Mouse (Mus musculus): ENCODE measurements around the gene Ablim1. TPM values are rescaled to one million over a fixed set of nuclear protein-coding genes. Genes with fewer than 3 reads are reported as not detected.

The Ablim1 gene
- polyA plus RNA-seq, 2 experiments = 3.0 to 4.7 TPM

DNA sequence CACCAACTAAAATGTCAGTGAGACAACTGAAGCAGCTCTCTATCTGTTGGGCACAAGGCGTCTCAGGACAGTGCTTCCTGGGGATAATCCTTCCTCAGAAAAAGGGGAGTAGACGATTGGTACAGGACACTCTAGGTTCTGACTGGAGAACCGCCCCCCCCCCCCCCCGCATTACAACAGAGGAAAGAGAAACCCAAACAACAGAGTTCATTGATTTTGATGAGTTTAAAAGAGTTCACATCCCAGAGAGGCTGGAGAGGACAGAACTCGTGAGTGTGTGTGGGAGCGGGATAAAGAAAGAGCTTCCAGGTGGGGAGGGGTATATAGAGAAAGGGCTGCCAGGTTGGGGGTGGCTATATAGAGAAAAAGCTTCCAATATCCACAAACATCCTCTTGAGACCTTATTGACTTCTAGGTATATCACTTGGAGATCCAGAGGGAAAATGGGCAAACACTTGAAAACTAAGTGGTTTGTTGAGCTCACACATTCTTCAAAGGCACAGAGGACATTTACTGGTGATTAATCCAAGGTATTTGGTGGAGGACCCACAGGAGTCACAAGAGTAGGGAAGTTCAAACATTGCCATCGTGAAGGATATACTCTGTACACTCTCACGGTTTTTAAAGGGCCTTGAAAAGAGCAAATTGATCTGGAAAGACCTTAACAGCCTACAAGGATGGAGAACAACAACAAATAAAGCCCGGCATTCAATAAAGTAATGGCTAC is 6.1 kb upstream of the Ablim1 start:
- Histone ChIP-seq H3K27ac (no peak overlapping the region), H3K4me1 (replicated peaks; ENCODE audit: control insufficient read depth in 2 of 2, insufficient read depth in 2 of 2, low read length in 1 of 2) (peaks cover 0 to 18% of the 10 kb centered on the region in 2 experiments; a peak in 2 of 4 replicates), H3K9ac (replicated peaks) (no peak overlapping the region), H3K27me3 (ENCODE audit: control insufficient read depth, insufficient read depth, low read length) (no peaks in the 10 kb centered on the region), H3K4me3 (ENCODE audit: insufficient read depth in 1 of 2, low read depth in 2 of 2, low read length in 2 of 2) (no peak overlapping the region), H3K36me3 (replicated peaks; ENCODE audit: control insufficient read depth, insufficient read depth, low read depth) (no peaks in the 10 kb centered on the region), H3K4me2 (ENCODE audit: low read depth) (no peak overlapping the region), H3K9me3 (ENCODE audit: control insufficient read depth, low read length) (no peaks in the 10 kb centered on the region)
- WGBS (ENCODE audit: insufficient replicate concordance) = 52% methylated on average over 9 of the region's 9 CpGs
- TF ChIP-seq CTCF (IDR thresholded peaks at IDR 0.05; ENCODE audit: low read depth) = no peak
- ATAC-seq (ENCODE audit: insufficient read depth) = no peak
- no peak for DNase-seq (ENCODE audit: low read depth in 3 of 3, low spot score in 3 of 3)

DNA sequence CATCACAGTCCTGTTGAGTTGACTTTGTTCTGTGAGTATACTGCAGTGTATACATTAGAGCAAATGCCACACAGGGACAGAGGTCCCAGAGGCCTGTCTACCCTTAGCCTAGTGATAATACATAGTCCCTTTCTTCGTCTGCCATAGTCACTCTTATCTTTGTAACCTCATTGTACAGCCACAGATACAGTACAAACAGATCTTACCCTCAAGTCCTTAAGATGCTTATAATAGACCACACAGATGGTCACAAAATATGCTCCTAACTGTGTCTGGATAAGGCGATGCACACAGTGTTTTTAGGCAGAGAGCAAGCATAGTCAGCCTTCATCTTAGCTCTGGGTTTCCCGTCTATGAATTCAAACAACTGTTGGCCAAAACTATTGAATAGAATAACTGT is 1.9 kb upstream of the Ablim1 start:
- DNase-seq (ENCODE audit: low read depth in 3 of 3, low spot score in 3 of 3) (no peak), ATAC-seq (ENCODE audit: insufficient read depth) (peak; percentile 18; the same call in 1 of the 2 replicates)
- H3K9ac ChIP-seq (replicated peaks) = no peak overlapping the region
- H3K27me3 ChIP-seq (ENCODE audit: control insufficient read depth, insufficient read depth, low read length) = peaks cover 13% of the 10 kb centered on the region
- no peak overlapping the region for H3K4me2 ChIP-seq (ENCODE audit: low read depth)
- TF ChIP-seq EP300 (IDR thresholded peaks at IDR 0.05; ENCODE audit: low read depth) = no peak
- TF ChIP-seq CTCF (IDR thresholded peaks at IDR 0.05; ENCODE audit: low read depth) = no peak
- no peak overlapping the region for H3K4me3 ChIP-seq (ENCODE audit: insufficient read depth in 1 of 2, low read depth in 2 of 2, low read length in 2 of 2)
- no peaks in the 10 kb centered on the region for H3K36me3 ChIP-seq (replicated peaks; ENCODE audit: control insufficient read depth, insufficient read depth, low read depth)
- WGBS (ENCODE audit: insufficient replicate concordance) = 29% methylated on average over 3 of the region's 3 CpGs
- no peak overlapping the region for H3K27ac ChIP-seq
- H3K4me1 ChIP-seq (replicated peaks; ENCODE audit: control insufficient read depth in 2 of 2, insufficient read depth in 2 of 2, low read length in 1 of 2) = peaks cover 0 to 20% of the 10 kb centered on the region in 2 experiments; a peak in 2 of 4 replicates
- H3K9me3 ChIP-seq (ENCODE audit: control insufficient read depth, low read length) = no peaks in the 10 kb centered on the region

DNA sequence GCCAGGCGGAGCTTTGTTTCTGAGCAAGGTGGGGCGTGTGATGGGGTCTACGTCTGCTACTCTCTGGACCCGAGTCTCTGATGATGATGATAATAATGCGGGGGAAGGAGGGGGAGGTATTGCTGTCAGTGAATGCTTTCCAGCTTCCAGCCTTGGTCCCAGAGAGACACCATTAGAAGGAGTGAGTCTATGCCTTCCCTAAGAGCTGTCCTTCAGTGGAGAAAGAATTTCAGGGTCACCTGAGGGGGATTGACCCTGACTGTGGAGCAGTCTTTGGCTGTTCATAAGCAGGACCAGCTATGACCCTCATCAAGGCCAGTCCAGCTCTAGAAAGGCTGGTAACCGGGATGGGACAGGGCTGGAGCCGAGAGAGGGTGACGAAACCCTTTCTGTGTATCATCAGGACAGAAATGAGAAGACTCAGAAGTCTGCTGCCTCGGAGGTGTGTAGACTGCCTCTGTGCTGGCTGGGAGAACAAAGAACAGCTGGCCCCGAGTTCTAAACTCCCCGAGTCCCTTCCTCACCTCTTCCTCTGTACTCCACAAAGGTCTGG is 370 bp upstream of the Ablim1 start:
- Histone ChIP-seq H3K9ac (replicated peaks) (no peak overlapping the region), H3K27ac (no peak overlapping the region), H3K27me3 (ENCODE audit: control insufficient read depth, insufficient read depth, low read length) (peaks cover 13% of the 10 kb centered on the region), H3K4me2 (ENCODE audit: low read depth) (peak overlapping the region; percentile 54), H3K4me3 (ENCODE audit: insufficient read depth in 1 of 2, low read depth in 2 of 2, low read length in 2 of 2) (peak overlapping the region; percentile 55 to 60), H3K36me3 (replicated peaks; ENCODE audit: control insufficient read depth, insufficient read depth, low read depth) (no peaks in the 10 kb centered on the region), H3K4me1 (replicated peaks; ENCODE audit: control insufficient read depth in 2 of 2, insufficient read depth in 2 of 2, low read length in 1 of 2) (peaks cover 0 to 10% of the 10 kb centered on the region in 2 experiments; a peak in 2 of 4 replicates), H3K9me3 (ENCODE audit: control insufficient read depth, low read length) (no peaks in the 10 kb centered on the region)
- TF ChIP-seq CTCF (IDR thresholded peaks at IDR 0.05; ENCODE audit: low read depth) (no peak), EP300 (IDR thresholded peaks at IDR 0.05; ENCODE audit: low read depth) (no peak)
- WGBS (ENCODE audit: insufficient replicate concordance) = 31% methylated on average over 11 of the region's 11 CpGs
- DNase-seq (ENCODE audit: low read depth in 3 of 3, low spot score in 3 of 3) (no peak), ATAC-seq (ENCODE audit: insufficient read depth) (no peak)

DNA sequence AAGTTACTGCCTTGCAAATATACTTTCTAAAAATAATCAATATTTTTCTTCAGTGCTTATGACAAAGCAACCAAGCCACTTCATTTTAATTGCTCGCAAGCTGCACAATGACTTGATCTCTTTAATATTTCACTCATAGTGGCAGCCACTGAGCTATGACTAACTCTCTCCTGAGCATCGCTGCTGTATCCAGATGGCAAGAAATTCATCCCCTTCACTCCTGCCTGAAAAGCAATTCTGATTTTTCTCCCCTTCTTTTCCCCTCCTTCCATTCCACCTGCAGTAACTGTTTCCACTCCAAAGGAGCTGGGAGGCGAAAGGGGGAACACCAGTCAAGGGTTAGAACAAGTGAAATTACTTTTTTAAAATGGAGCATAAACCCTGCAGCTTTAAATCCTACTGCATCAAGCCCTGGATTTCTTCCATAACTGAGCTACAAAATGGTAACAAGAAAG is 801 bp downstream of the Ablim1 start:
- DNase-seq (ENCODE audit: low read depth in 3 of 3, low spot score in 3 of 3) (no peak), ATAC-seq (ENCODE audit: insufficient read depth) (no peak)
- no peaks in the 10 kb centered on the region for H3K9me3 ChIP-seq (ENCODE audit: control insufficient read depth, low read length)
- peaks cover 13% of the 10 kb centered on the region for H3K27me3 ChIP-seq (ENCODE audit: control insufficient read depth, insufficient read depth, low read length)
- TF ChIP-seq CTCF (IDR thresholded peaks at IDR 0.05; ENCODE audit: low read depth) = no peak
- no peak for TF ChIP-seq EP300 (IDR thresholded peaks at IDR 0.05; ENCODE audit: low read depth)
- no peak overlapping the region for H3K27ac ChIP-seq
- H3K36me3 ChIP-seq (replicated peaks; ENCODE audit: control insufficient read depth, insufficient read depth, low read depth) = no peaks in the 10 kb centered on the region
- peak overlapping the region; percentile 54 for H3K4me2 ChIP-seq (ENCODE audit: low read depth)
- H3K4me1 ChIP-seq (replicated peaks; ENCODE audit: control insufficient read depth in 2 of 2, insufficient read depth in 2 of 2, low read length in 1 of 2) = peaks cover 0 to 17% of the 10 kb centered on the region in 2 experiments; a peak in 2 of 4 replicates
- H3K4me3 ChIP-seq (ENCODE audit: insufficient read depth in 1 of 2, low read depth in 2 of 2, low read length in 2 of 2) = peak overlapping the region in 1 of 2 experiments; percentile 55; a peak in 2 of 4 replicates
- H3K9ac ChIP-seq (replicated peaks) = no peak overlapping the region
- 50% methylated on average over 3 of the region's 3 CpGs for WGBS (ENCODE audit: insufficient replicate concordance)

DNA sequence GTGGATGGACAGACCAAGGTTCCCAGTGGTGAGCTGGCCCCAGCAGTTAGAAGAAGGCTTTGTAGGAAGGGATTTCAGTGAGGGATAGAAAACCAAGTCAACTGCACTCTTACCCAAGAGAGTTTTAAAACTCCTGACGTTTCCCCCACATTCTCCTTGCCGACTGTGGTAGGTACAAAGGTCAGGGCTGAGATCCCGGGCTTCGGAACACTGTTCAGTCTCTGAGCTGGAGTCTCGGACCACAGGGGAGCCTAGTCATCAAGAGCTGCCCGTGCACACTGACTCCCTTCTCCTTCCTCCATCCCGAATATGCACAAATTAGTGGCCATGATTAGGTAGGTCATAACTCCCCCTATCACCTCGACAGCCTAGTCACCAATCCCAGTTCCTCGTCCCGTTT is 1.5 kb downstream of the Ablim1 start:
- H3K9me3 ChIP-seq (ENCODE audit: control insufficient read depth, low read length) = no peaks in the 10 kb centered on the region
- WGBS (ENCODE audit: insufficient replicate concordance) = 55% methylated on average over 10 of the region's 10 CpGs
- no peak for DNase-seq (ENCODE audit: low read depth in 3 of 3, low spot score in 3 of 3)
- peaks cover 13% of the 10 kb centered on the region for H3K27me3 ChIP-seq (ENCODE audit: control insufficient read depth, insufficient read depth, low read length)
- H3K4me1 ChIP-seq (replicated peaks; ENCODE audit: control insufficient read depth in 2 of 2, insufficient read depth in 2 of 2, low read length in 1 of 2) = peaks cover 0 to 17% of the 10 kb centered on the region in 2 experiments; a peak in 2 of 4 replicates
- H3K36me3 ChIP-seq (replicated peaks; ENCODE audit: control insufficient read depth, insufficient read depth, low read depth) = no peaks in the 10 kb centered on the region
- H3K27ac ChIP-seq = no peak overlapping the region
- peak overlapping the region; percentile 54; the same call in 1 of the 2 replicates for H3K4me2 ChIP-seq (ENCODE audit: low read depth)
- H3K9ac ChIP-seq (replicated peaks) = no peak overlapping the region
- no peak overlapping the region for H3K4me3 ChIP-seq (ENCODE audit: insufficient read depth in 1 of 2, low read depth in 2 of 2, low read length in 2 of 2)
- TF ChIP-seq CTCF (IDR thresholded peaks at IDR 0.05; ENCODE audit: low read depth) (no peak), EP300 (IDR thresholded peaks at IDR 0.05; ENCODE audit: low read depth) (no peak)
- ATAC-seq (ENCODE audit: insufficient read depth) = no peak
